Mouse (Mus musculus) limb, embryonic 12.5 days (tissue): ENCODE results near the gene Ccer2. TPM values are rescaled to one million over a fixed set of nuclear protein-coding genes. Genes with fewer than 3 reads are reported as not detected.
A peak's percentile ranks its signal among the peaks of the same experiment; 100 is the strongest.

Source experiments
- ATAC-seq: fragments of 200-750 bp; cut with Nextera tagmentation; 2 replicates; pipeline ENCODE4 v1.8.0; 2017; ENCODE audit warnings: low read depth, moderate TSS enrichment; ENCODE audit not compliant: insufficient number of reproducible peaks, insufficient read depth, low FRiP score, low TSS enrichment
- H3K27ac ChIP-seq: fragments of 300-500 bp; sonication (generic); 2 replicates; pipeline ENCODE4 v1.5.1; 2016; ENCODE audit warnings: mild to moderate bottlenecking, moderate library complexity
- H3K27me3 ChIP-seq: fragments of 300-500 bp; sonication (generic); 2 replicates; pipeline ENCODE4 v1.6.1; 2016; ENCODE audit warnings: mild to moderate bottlenecking, moderate library complexity
- H3K36me3 ChIP-seq: fragments of 300-500 bp; sonication (generic); 2 replicates; pipeline ENCODE4 v1.6.1; 2016; ENCODE audit warnings: mild to moderate bottlenecking, moderate library complexity
- H3K4me1 ChIP-seq: fragments of 300-500 bp; sonication (generic); replicated peaks from 2 replicates; pipeline ENCODE4 v1.6.1; 2016
- H3K4me2 ChIP-seq: fragments of 300-500 bp; sonication (generic); 2 replicates; pipeline ENCODE4 v1.6.1; 2016; ENCODE audit warnings: mild to moderate bottlenecking, moderate library complexity
- H3K4me3 ChIP-seq: fragments of 300-500 bp; sonication (generic); replicated peaks from 2 replicates; pipeline ENCODE4 v1.5.1; 2016; ENCODE audit warnings: mild to moderate bottlenecking
- H3K9ac ChIP-seq: fragments of 300-500 bp; sonication (generic); replicated peaks from 2 replicates; pipeline ENCODE4 v1.6.1; 2016; ENCODE audit warnings: mild to moderate bottlenecking, moderate library complexity
- H3K9me3 ChIP-seq: fragments of 300-500 bp; sonication (generic); 2 replicates; pipeline ENCODE4 v1.6.1; 2016; ENCODE audit warnings: mild to moderate bottlenecking, moderate library complexity
- WGBS: fragments of 180-500 bp; shearing (Covaris S2); methylation state at CpG from one replicate; pipeline ENCODE4 v1.1.7; 2016; 5-methylcytosine and 5-hydroxymethylcytosine counted together
- polyA plus RNA-seq: library from polyadenylated mRNA; unstranded; fragments of >200 nt; fragmentation: Nextera tagmentation; extraction: Ambion mirVana; gene quantifications from 2 replicates; pipeline ENCODE4 v1.2.1, GENCODE M21; 2016

The Ccer2 gene
- polyA plus RNA-seq, 1 experiment from 2014 or later, result 0.24 TPM

- WGBS, result 83% methylated on average over 12 of the region's 12 CpGs
- Histone ChIP-seq H3K9me3 (no peaks in the 10 kb centered on the region), H3K27me3 (no peaks in the 10 kb centered on the region), H3K27ac (no peak overlapping the region), H3K36me3 (peaks cover 64% of the 10 kb centered on the region), H3K9ac (no peak overlapping the region; the same call in 1 of the 2 replicates), H3K4me3 (no peak overlapping the region), H3K4me2 (no peak overlapping the region), H3K4me1 (no peaks in the 10 kb centered on the region)
- ATAC-seq, result no peak
These were observed 18.2 kb downstream of the Ccer2 start for GRCm38 (mm10) chr7:28774164-28774563.

GRCm38 (mm10) chr7:28775129-28775528 is 19.2 kb downstream of the Ccer2 start:
- H3K4me3 ChIP-seq, result no peak overlapping the region
- no peak overlapping the region for H3K9ac ChIP-seq
- no peak for ATAC-seq
- WGBS, result 83% methylated on average over 7 of the region's 7 CpGs
- peaks cover 64% of the 10 kb centered on the region for H3K36me3 ChIP-seq
- H3K9me3 ChIP-seq, result no peaks in the 10 kb centered on the region
- H3K4me2 ChIP-seq, result no peak overlapping the region
- no peaks in the 10 kb centered on the region for H3K27me3 ChIP-seq
- peaks cover under 1% of the 10 kb centered on the region for H3K4me1 ChIP-seq
- H3K27ac ChIP-seq, result no peak overlapping the region

- peaks cover 4% of the 10 kb centered on the region for H3K4me1 ChIP-seq
- ATAC-seq, result no peak
- no peak overlapping the region for H3K9ac ChIP-seq
- H3K9me3 ChIP-seq, result no peaks in the 10 kb centered on the region
- no peak overlapping the region for H3K4me2 ChIP-seq
- 82% methylated on average over 9 of the region's 9 CpGs for WGBS
- no peaks in the 10 kb centered on the region for H3K27me3 ChIP-seq
- H3K36me3 ChIP-seq, result peaks cover 63% of the 10 kb centered on the region
- H3K27ac ChIP-seq, result no peak overlapping the region
- no peak overlapping the region for H3K4me3 ChIP-seq
These were observed 22.9 kb downstream of the Ccer2 start for GRCm38 (mm10) chr7:28778825-28779224.

GRCm38 (mm10) chr7:28780067-28780658 is 24.2 kb downstream of the Ccer2 start:
- ATAC-seq, result 0 out of 2 replicates have a peak, but pooled peaks have one; percentile 37
- Histone ChIP-seq H3K27ac (no peak overlapping the region), H3K36me3 (peaks cover 63% of the 10 kb centered on the region), H3K4me2 (no peak overlapping the region), H3K4me3 (no peak overlapping the region), H3K9ac (no peak overlapping the region), H3K9me3 (no peaks in the 10 kb centered on the region), H3K27me3 (no peaks in the 10 kb centered on the region), H3K4me1 (peaks cover 4% of the 10 kb centered on the region)
- 49% methylated on average over 6 of the region's 6 CpGs for WGBS

GRCm38 (mm10) chr7:28780857-28781256 is 24.9 kb downstream of the Ccer2 start:
- no peak overlapping the region for H3K27ac ChIP-seq
- no peak overlapping the region for H3K4me2 ChIP-seq
- 82% methylated on average over 7 of the region's 7 CpGs for WGBS
- H3K36me3 ChIP-seq, result peaks cover 63% of the 10 kb centered on the region
- H3K9ac ChIP-seq, result no peak overlapping the region
- no peaks in the 10 kb centered on the region for H3K9me3 ChIP-seq
- no peak for ATAC-seq
- no peak overlapping the region for H3K4me3 ChIP-seq
- H3K4me1 ChIP-seq, result peaks cover 4% of the 10 kb centered on the region
- no peaks in the 10 kb centered on the region for H3K27me3 ChIP-seq

GRCm38 (mm10) chr7:28781261-28781663 is 25.3 kb downstream of the Ccer2 start:
- Histone ChIP-seq H3K27me3 (no peaks in the 10 kb centered on the region), H3K9ac (no peak overlapping the region), H3K36me3 (peaks cover 63% of the 10 kb centered on the region), H3K4me2 (no peak overlapping the region), H3K27ac (no peak overlapping the region), H3K4me3 (no peak overlapping the region), H3K4me1 (peaks cover 4% of the 10 kb centered on the region), H3K9me3 (no peaks in the 10 kb centered on the region)
- WGBS, result 91% methylated on average over 8 of the region's 8 CpGs
- no peak for ATAC-seq

GRCm38 (mm10) chr7:28785161-28785560 is 29.2 kb downstream of the Ccer2 start:
- no peak overlapping the region for H3K4me2 ChIP-seq
- H3K9me3 ChIP-seq, result no peaks in the 10 kb centered on the region
- H3K9ac ChIP-seq, result no peak overlapping the region
- H3K4me1 ChIP-seq, result peaks cover 18% of the 10 kb centered on the region
- no peak overlapping the region for H3K4me3 ChIP-seq
- no peak overlapping the region for H3K27ac ChIP-seq
- no peaks in the 10 kb centered on the region for H3K27me3 ChIP-seq
- no peak for ATAC-seq
- 67% methylated on average over 5 of the region's 5 CpGs for WGBS
- peaks cover 62% of the 10 kb centered on the region for H3K36me3 ChIP-seq

- no peak overlapping the region for H3K27ac ChIP-seq
- no peak overlapping the region for H3K4me3 ChIP-seq
- no peaks in the 10 kb centered on the region for H3K9me3 ChIP-seq
- H3K36me3 ChIP-seq, result peaks cover 53% of the 10 kb centered on the region
- 93% methylated on average over 9 of the region's 9 CpGs for WGBS
- H3K27me3 ChIP-seq, result no peaks in the 10 kb centered on the region
- no peak for ATAC-seq
- H3K9ac ChIP-seq, result no peak overlapping the region
- no peak overlapping the region for H3K4me2 ChIP-seq
- peaks cover 30% of the 10 kb centered on the region for H3K4me1 ChIP-seq
These were observed 31.9 kb downstream of the Ccer2 start for GRCm38 (mm10) chr7:28787884-28788283.

- H3K27ac ChIP-seq, result peak within 1 kb of the TSS; percentile 47
- WGBS, result 55% methylated on average over 5 of the region's 5 CpGs
- H3K4me3 ChIP-seq, result no peak within 1 kb of the TSS
- ATAC-seq, result no peak
- no peak within 1 kb of the TSS for H3K9ac ChIP-seq
- peaks cover 47% of the 10 kb centered on the region for H3K36me3 ChIP-seq
- no peaks in the 10 kb centered on the region for H3K9me3 ChIP-seq
- H3K4me1 ChIP-seq, result peaks cover 30% of the 10 kb centered on the region
- no peaks in the 10 kb centered on the region for H3K27me3 ChIP-seq
- no peak within 1 kb of the TSS for H3K4me2 ChIP-seq
These were observed 32.6 kb downstream of the Ccer2 start, which contains the start of gene Rinl for GRCm38 (mm10) chr7:28788307-28789195. TSS of gene Rinl (plus strand) at chr7:28788969.

GRCm38 (mm10) chr7:28789235-28789634 is 33.3 kb downstream of the Ccer2 start:
- no peak for ATAC-seq
- H3K4me3 ChIP-seq, result no peak overlapping the region
- H3K9me3 ChIP-seq, result no peaks in the 10 kb centered on the region
- no peak overlapping the region for H3K9ac ChIP-seq
- no peaks in the 10 kb centered on the region for H3K27me3 ChIP-seq
- whole genome bisulfite sequencing, result 61% methylated on average over 3 of the region's 3 CpGs
- H3K27ac ChIP-seq, result peak overlapping the region; percentile 47
- H3K36me3 ChIP-seq, result peaks cover 40% of the 10 kb centered on the region
- peaks cover 30% of the 10 kb centered on the region for H3K4me1 ChIP-seq
- no peak overlapping the region for H3K4me2 ChIP-seq

- no peak overlapping the region for H3K4me2 ChIP-seq
- peaks cover 31% of the 10 kb centered on the region for H3K36me3 ChIP-seq
- H3K9me3 ChIP-seq, result no peaks in the 10 kb centered on the region
- no peak overlapping the region for H3K9ac ChIP-seq
- H3K4me3 ChIP-seq, result no peak overlapping the region
- H3K27me3 ChIP-seq, result no peaks in the 10 kb centered on the region
- 0 out of 2 replicates have a peak, but pooled peaks have one; percentile 12 for ATAC-seq
- H3K27ac ChIP-seq, result peak overlapping the region; percentile 47
- WGBS, result 57% methylated on average over 8 of the region's 8 CpGs
- H3K4me1 ChIP-seq, result peaks cover 30% of the 10 kb centered on the region
These were observed 34.3 kb downstream of the Ccer2 start for GRCm38 (mm10) chr7:28790066-28790806.
